Mouse (Mus musculus) thymus, adult 18-20 months (tissue): Measurements from ENCODE around the gene Srm.

Experiments used
- DNase-seq, 2 experiments: peaks; one replicate each; pipeline ENCODE4 v3.0.0; 2022; ENCODE audit warnings: mixed read lengths in 2 of 2

The Srm gene

GRCm38 (mm10) chr4:148638302-148638701 lies 47.0 kb downstream of the Srm start:
- no peak for DNase-seq

- no peak for DNase-seq
Observed at GRCm38 (mm10) chr4:148639455-148639854, 48.2 kb downstream of the Srm start.

- no peak for DNase-seq
Observed at GRCm38 (mm10) chr4:148641121-148641520, 49.8 kb downstream of the Srm start.

GRCm38 (mm10) chr4:148643291-148644156 lies 52.2 kb downstream of the Srm start, which contains the start of gene Gm572:
Gene Gm572, plus strand, starts transcription at chr4:148643317.
- no peak for DNase-seq

GRCm38 (mm10) chr4:148644157-148644511 lies 52.8 kb downstream of the Srm start:
- peak in 1 of 2 experiments; percentile 60 for DNase-seq
